Mouse (Mus musculus) myocyte (in vitro differentiated cells): ENCODE data around the gene Pknox2. TPM values are rescaled to one million over a fixed set of nuclear protein-coding genes. Genes with fewer than 3 reads are reported as not detected.

Experiments used
- H3K27me3 ChIP-seq: one replicate; pipeline ENCODE4 v1.6.1; 2011; ENCODE audit not compliant: control insufficient read depth, insufficient read depth, insufficient read length
- H3K36me3 ChIP-seq: one replicate; pipeline ENCODE4 v1.6.1; 2011; ENCODE audit not compliant: control insufficient read depth, insufficient read depth
- H3K4me2 ChIP-seq: one replicate; pipeline ENCODE4 v1.6.1; 2011; ENCODE audit warnings: low read depth, control low read depth
- H3K4me3 ChIP-seq: one replicate; pipeline ENCODE4 v1.5.1; 2011; ENCODE audit warnings: mild to moderate bottlenecking, control low read depth, moderate library complexity
- H3K79me2 ChIP-seq: one replicate; pipeline ENCODE4 v1.6.1; 2011; ENCODE audit not compliant: control insufficient read depth, insufficient read depth
- H3ac ChIP-seq: one replicate; pipeline ENCODE4 v1.6.1; 2011; ENCODE audit not compliant: control insufficient read depth, insufficient read length
- CEBPB ChIP-seq: IDR thresholded peaks from 2 replicates; pipeline ENCODE4 v1.6.1; 2011; ENCODE audit warnings: mild to moderate bottlenecking, moderate library complexity; ENCODE audit not compliant: poor library complexity, insufficient read depth, severe bottlenecking
- E2F4 ChIP-seq: IDR thresholded peaks from one replicate; pipeline ENCODE4 v1.6.1; 2011; ENCODE audit warnings: mild to moderate bottlenecking, control low read depth, moderate library complexity; ENCODE audit not compliant: insufficient read depth
- MAX ChIP-seq: IDR thresholded peaks from one replicate; pipeline ENCODE4 v1.6.1; 2011; ENCODE audit warnings: low read depth, mild to moderate bottlenecking, control low read depth
- MYOD1 ChIP-seq, 3 experiments: IDR thresholded peaks; one replicate each; pipeline ENCODE4 v1.6.1; 2011; ENCODE audit warnings: control low read depth in 2 of 3, low read depth in 2 of 3, mild to moderate bottlenecking in 2 of 3, moderate library complexity in 1 of 3; ENCODE audit not compliant: insufficient read length in 2 of 3, control insufficient read depth in 1 of 3
- MYOG ChIP-seq, 3 experiments: IDR thresholded peaks; one replicate each; pipeline ENCODE4 v1.6.1; 2011; ENCODE audit warnings: control low read depth in 2 of 3, low read depth in 2 of 3, mild to moderate bottlenecking in 2 of 3; ENCODE audit not compliant: insufficient read length in 2 of 3, control insufficient read depth in 1 of 3, insufficient read depth in 1 of 3
- POLR2A ChIP-seq: IDR thresholded peaks from one replicate; pipeline ENCODE4 v1.6.1; 2011; ENCODE audit warnings: low read depth, mild to moderate bottlenecking, control low read depth, moderate library complexity; ENCODE audit not compliant: insufficient read length
- POLR2AphosphoS2 ChIP-seq: IDR thresholded peaks from one replicate; pipeline ENCODE4 v1.6.1; 2011; ENCODE audit warnings: low read depth, control low read depth; ENCODE audit not compliant: insufficient read length
- REST ChIP-seq: IDR thresholded peaks from one replicate; pipeline ENCODE4 v1.6.1; 2011; ENCODE audit warnings: mild to moderate bottlenecking, control low read depth, moderate library complexity; ENCODE audit not compliant: insufficient read depth, insufficient read length
- SRF ChIP-seq: IDR thresholded peaks from one replicate; pipeline ENCODE4 v1.6.1; 2011; ENCODE audit warnings: low read depth; ENCODE audit not compliant: control insufficient read depth, insufficient read length
- TCF12 ChIP-seq: IDR thresholded peaks from one replicate; pipeline ENCODE4 v1.6.1; 2011; ENCODE audit warnings: mild to moderate bottlenecking, control low read depth; ENCODE audit not compliant: poor library complexity, insufficient read depth, severe bottlenecking
- TCF3 ChIP-seq: IDR thresholded peaks from one replicate; pipeline ENCODE4 v1.6.1; 2011; ENCODE audit warnings: low read depth, control low read depth; ENCODE audit not compliant: insufficient read length
- USF1 ChIP-seq: IDR thresholded peaks from one replicate; pipeline ENCODE4 v1.6.1; 2011; ENCODE audit warnings: low read depth, mild to moderate bottlenecking, control low read depth, moderate library complexity
- polyA plus RNA-seq: library from polyadenylated mRNA; unstranded; fragments of >200 nt; fragmentation: generic; extraction: Trizol; gene quantifications from one replicate; pipeline ENCODE4 v1.2.1, GENCODE M21; 2012; ENCODE audit warnings: missing spikeins

Pknox2 gene
- polyA plus RNA-seq, 1 experiment, result 20.4 TPM

GRCm38 (mm10) chr9:36863694-36864093 lies 283.5 kb downstream of the Pknox2 start:
- H3ac ChIP-seq, result no peak overlapping the region
- no peak for TF ChIP-seq TCF12
- no peak for TF ChIP-seq MYOG (IDR thresholded peaks at IDR 0.05; ENCODE audit: control insufficient read depth in 1 of 3, insufficient read depth in 1 of 3, insufficient read length in 2 of 3, low read depth in 2 of 3)
- TF ChIP-seq CEBPB, result no peak
- no peak for TF ChIP-seq MYOD1 (IDR thresholded peaks at IDR 0.05; ENCODE audit: control insufficient read depth in 1 of 3, insufficient read length in 2 of 3, low read depth in 2 of 3)
- TF ChIP-seq REST, result no peak
- no peak for TF ChIP-seq POLR2AphosphoS2
- no peak for TF ChIP-seq MAX
- TF ChIP-seq USF1, result no peak
- TF ChIP-seq E2F4, result no peak
- no peak for TF ChIP-seq SRF
- TF ChIP-seq POLR2A, result no peak
- TF ChIP-seq TCF3, result no peak
- H3K4me3 ChIP-seq, result no peak overlapping the region
- no peaks in the 10 kb centered on the region for H3K36me3 ChIP-seq
- no peak overlapping the region for H3K4me2 ChIP-seq
- no peaks in the 10 kb centered on the region for H3K79me2 ChIP-seq
- peaks cover 17% of the 10 kb centered on the region for H3K27me3 ChIP-seq

GRCm38 (mm10) chr9:36862576-36862975 lies 284.6 kb downstream of the Pknox2 start:
- TF ChIP-seq MYOD1 (IDR thresholded peaks at IDR 0.05; ENCODE audit: control insufficient read depth in 1 of 3, insufficient read length in 2 of 3, low read depth in 2 of 3) (no peak), E2F4 (no peak), REST (no peak), MAX (no peak), SRF (no peak), POLR2AphosphoS2 (no peak), POLR2A (no peak), CEBPB (no peak), TCF12 (no peak), TCF3 (no peak), MYOG (IDR thresholded peaks at IDR 0.05; ENCODE audit: control insufficient read depth in 1 of 3, insufficient read depth in 1 of 3, insufficient read length in 2 of 3, low read depth in 2 of 3) (no peak), USF1 (no peak)

GRCm38 (mm10) chr9:36858677-36859076 lies 288.5 kb downstream of the Pknox2 start:
- H3K79me2 ChIP-seq, result no peaks in the 10 kb centered on the region
- H3K4me3 ChIP-seq, result no peak overlapping the region
- H3K36me3 ChIP-seq, result no peaks in the 10 kb centered on the region
- TF ChIP-seq MYOD1 (IDR thresholded peaks at IDR 0.05; ENCODE audit: control insufficient read depth in 1 of 3, insufficient read length in 2 of 3, low read depth in 2 of 3), result peak in 2 of 3 experiments; percentile 20 to 48
- peak in 1 of 3 experiments; percentile 32 for TF ChIP-seq MYOG (IDR thresholded peaks at IDR 0.05; ENCODE audit: control insufficient read depth in 1 of 3, insufficient read depth in 1 of 3, insufficient read length in 2 of 3, low read depth in 2 of 3)
- no peak for TF ChIP-seq E2F4
- TF ChIP-seq CEBPB, result no peak
- H3K27me3 ChIP-seq, result peaks cover 17% of the 10 kb centered on the region
- no peak overlapping the region for H3ac ChIP-seq
- no peak overlapping the region for H3K4me2 ChIP-seq

More at GRCm38 (mm10) chr9:36862576-36862975, 284.6 kb downstream of the Pknox2 start:
- H3ac ChIP-seq, result no peak overlapping the region
- no peak overlapping the region for H3K4me2 ChIP-seq
- H3K36me3 ChIP-seq, result no peaks in the 10 kb centered on the region
- no peak overlapping the region for H3K4me3 ChIP-seq
- H3K27me3 ChIP-seq, result peaks cover 17% of the 10 kb centered on the region
- no peaks in the 10 kb centered on the region for H3K79me2 ChIP-seq

GRCm38 (mm10) chr9:36857476-36858117 lies 289.6 kb downstream of the Pknox2 start:
- H3K79me2 ChIP-seq, result no peaks in the 10 kb centered on the region
- no peaks in the 10 kb centered on the region for H3K36me3 ChIP-seq
- H3K4me3 ChIP-seq, result no peak overlapping the region
- peaks cover 12% of the 10 kb centered on the region for H3K27me3 ChIP-seq
- TF ChIP-seq SRF (no peak), E2F4 (no peak), USF1 (no peak), POLR2A (no peak)
- no peak overlapping the region for H3K4me2 ChIP-seq
- H3ac ChIP-seq, result no peak overlapping the region

- no peak overlapping the region for H3K4me3 ChIP-seq
- H3K4me2 ChIP-seq, result no peak overlapping the region
- H3ac ChIP-seq, result no peak overlapping the region
- peaks cover 8% of the 10 kb centered on the region for H3K27me3 ChIP-seq
- H3K36me3 ChIP-seq, result no peaks in the 10 kb centered on the region
- H3K79me2 ChIP-seq, result no peaks in the 10 kb centered on the region
- no peak for TF ChIP-seq MYOG (IDR thresholded peaks at IDR 0.05; ENCODE audit: control insufficient read depth in 1 of 3, insufficient read depth in 1 of 3, insufficient read length in 2 of 3, low read depth in 2 of 3)
- TF ChIP-seq TCF12, result no peak
- TF ChIP-seq CEBPB, result no peak
- no peak for TF ChIP-seq TCF3
- no peak for TF ChIP-seq USF1
- TF ChIP-seq SRF, result no peak
- TF ChIP-seq POLR2A, result no peak
- no peak for TF ChIP-seq POLR2AphosphoS2
- TF ChIP-seq MAX, result no peak
- no peak for TF ChIP-seq E2F4
- no peak for TF ChIP-seq MYOD1 (IDR thresholded peaks at IDR 0.05; ENCODE audit: control insufficient read depth in 1 of 3, insufficient read length in 2 of 3, low read depth in 2 of 3)
- TF ChIP-seq REST, result no peak
These were observed 290.9 kb downstream of the Pknox2 start for GRCm38 (mm10) chr9:36856351-36856750.
